Mouse (Mus musculus): ENCODE data around the gene Cyp46a1. TPM values are rescaled to one million over a fixed set of nuclear protein-coding genes. Genes with fewer than 3 reads are reported as not detected.

Cyp46a1 gene
- polyA plus RNA-seq, 1 experiment from 2014 or later, result 28.4 TPM

DNA sequence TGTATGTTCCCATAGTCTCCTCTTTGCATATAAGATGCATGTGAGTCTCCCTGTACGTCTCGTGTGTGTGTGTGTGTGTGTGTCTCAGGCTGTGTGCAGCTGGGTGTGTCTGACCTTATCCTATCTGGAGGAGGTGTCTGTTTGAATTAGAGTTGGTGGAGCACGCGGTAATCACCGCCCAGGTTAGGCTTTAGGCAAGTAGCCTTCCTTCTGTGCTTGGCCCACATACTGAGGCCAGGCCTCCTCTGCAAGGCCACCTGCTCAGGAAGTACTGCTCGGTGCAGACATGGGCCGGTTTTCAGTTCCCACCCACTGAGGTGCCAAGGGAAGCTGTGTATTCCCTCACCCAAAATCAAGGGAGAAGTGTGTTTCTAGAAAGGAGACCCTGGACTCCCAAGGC lies 31.7 kb downstream of the Cyp46a1 start:
- ATAC-seq, result no peak

DNA sequence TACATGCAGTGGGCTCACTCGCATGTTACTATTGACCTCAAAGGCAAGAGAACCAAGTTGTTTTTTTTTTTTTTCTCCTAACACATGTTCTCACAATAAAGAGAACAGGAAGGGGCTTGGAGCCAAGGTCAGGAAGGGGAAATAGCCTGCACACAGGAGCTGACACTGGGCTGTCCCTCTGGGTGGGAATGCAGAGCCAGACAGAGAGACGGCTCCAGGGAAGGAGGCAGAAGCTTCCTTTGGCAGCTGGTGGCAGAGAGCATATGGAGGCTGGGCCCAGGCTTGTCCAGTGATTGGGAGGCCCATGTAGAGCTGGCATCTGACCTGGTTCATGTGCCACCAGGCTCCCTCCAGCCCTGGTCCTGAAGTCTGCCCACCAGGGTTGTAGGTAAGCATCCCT lies 33.7 kb downstream of the Cyp46a1 start:
- peaks cover 8% of the 10 kb centered on the region for H3K4me1 ChIP-seq (replicated peaks; ENCODE audit: control insufficient read depth, insufficient read depth, low read length)
- H3K36me3 ChIP-seq (ENCODE audit: control insufficient read depth, insufficient read depth), result no peaks in the 10 kb centered on the region
- ATAC-seq, result no peak
- H3K27me3 ChIP-seq (replicated peaks; ENCODE audit: control insufficient read depth, insufficient read depth, low read length), result no peaks in the 10 kb centered on the region
- H3K9ac ChIP-seq (replicated peaks; ENCODE audit: low read depth, low read length), result no peak overlapping the region
- H3K27ac ChIP-seq (ENCODE audit: low read length), result no peak overlapping the region
- no peak overlapping the region for H3K4me2 ChIP-seq (ENCODE audit: low read length)
- H3K4me3 ChIP-seq (replicated peaks; ENCODE audit: low read length), result no peak overlapping the region
- H3K9me3 ChIP-seq (ENCODE audit: control insufficient read depth, low read length), result no peaks in the 10 kb centered on the region
- 80% methylated on average over 2 of the region's 2 CpGs for WGBS

More for the DNA sequence above, 31.7 kb downstream of the Cyp46a1 start:
- Histone ChIP-seq H3K36me3 (ENCODE audit: control insufficient read depth, insufficient read depth) (no peaks in the 10 kb centered on the region), H3K4me1 (replicated peaks; ENCODE audit: control insufficient read depth, insufficient read depth, low read length) (peaks cover 8% of the 10 kb centered on the region), H3K27me3 (replicated peaks; ENCODE audit: control insufficient read depth, insufficient read depth, low read length) (no peaks in the 10 kb centered on the region), H3K9me3 (ENCODE audit: control insufficient read depth, low read length) (no peaks in the 10 kb centered on the region), H3K9ac (replicated peaks; ENCODE audit: low read depth, low read length) (no peak overlapping the region), H3K4me3 (replicated peaks; ENCODE audit: low read length) (no peak overlapping the region), H3K27ac (ENCODE audit: low read length) (no peak overlapping the region), H3K4me2 (ENCODE audit: low read length) (no peak overlapping the region)
- 79% methylated on average over 7 of the region's 7 CpGs for WGBS

DNA sequence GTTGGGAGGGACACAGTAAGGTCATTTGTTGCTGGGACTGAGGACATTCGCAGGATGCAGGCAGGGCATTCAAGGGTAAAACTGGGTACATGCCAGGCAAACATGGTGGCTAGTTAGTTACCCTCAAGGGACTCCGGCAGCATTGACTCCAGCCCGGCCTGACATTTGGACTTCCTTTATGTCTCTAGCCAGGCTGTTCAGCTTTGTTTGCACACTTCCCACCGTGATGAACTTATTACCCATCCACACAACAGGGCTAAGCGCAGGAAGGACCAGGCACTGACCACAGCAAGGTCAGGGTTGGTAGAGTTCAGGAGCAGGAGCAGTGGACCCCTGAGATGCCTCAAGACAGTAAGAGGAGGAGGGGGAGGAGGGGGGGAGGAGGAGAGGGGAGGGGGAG lies 34.7 kb downstream of the Cyp46a1 start:
- H3K9ac ChIP-seq (replicated peaks; ENCODE audit: low read depth, low read length), result no peak overlapping the region
- no peaks in the 10 kb centered on the region for H3K36me3 ChIP-seq (ENCODE audit: control insufficient read depth, insufficient read depth)
- no peak overlapping the region for H3K4me3 ChIP-seq (replicated peaks; ENCODE audit: low read length)
- H3K27me3 ChIP-seq (replicated peaks; ENCODE audit: control insufficient read depth, insufficient read depth, low read length), result no peaks in the 10 kb centered on the region
- H3K4me2 ChIP-seq (ENCODE audit: low read length), result no peak overlapping the region
- peaks cover 7% of the 10 kb centered on the region for H3K4me1 ChIP-seq (replicated peaks; ENCODE audit: control insufficient read depth, insufficient read depth, low read length)
- WGBS, result 60% methylated on average over 5 of the region's 5 CpGs
- no peaks in the 10 kb centered on the region for H3K9me3 ChIP-seq (ENCODE audit: control insufficient read depth, low read length)
- no peak overlapping the region for H3K27ac ChIP-seq (ENCODE audit: low read length)
- no peak for ATAC-seq

DNA sequence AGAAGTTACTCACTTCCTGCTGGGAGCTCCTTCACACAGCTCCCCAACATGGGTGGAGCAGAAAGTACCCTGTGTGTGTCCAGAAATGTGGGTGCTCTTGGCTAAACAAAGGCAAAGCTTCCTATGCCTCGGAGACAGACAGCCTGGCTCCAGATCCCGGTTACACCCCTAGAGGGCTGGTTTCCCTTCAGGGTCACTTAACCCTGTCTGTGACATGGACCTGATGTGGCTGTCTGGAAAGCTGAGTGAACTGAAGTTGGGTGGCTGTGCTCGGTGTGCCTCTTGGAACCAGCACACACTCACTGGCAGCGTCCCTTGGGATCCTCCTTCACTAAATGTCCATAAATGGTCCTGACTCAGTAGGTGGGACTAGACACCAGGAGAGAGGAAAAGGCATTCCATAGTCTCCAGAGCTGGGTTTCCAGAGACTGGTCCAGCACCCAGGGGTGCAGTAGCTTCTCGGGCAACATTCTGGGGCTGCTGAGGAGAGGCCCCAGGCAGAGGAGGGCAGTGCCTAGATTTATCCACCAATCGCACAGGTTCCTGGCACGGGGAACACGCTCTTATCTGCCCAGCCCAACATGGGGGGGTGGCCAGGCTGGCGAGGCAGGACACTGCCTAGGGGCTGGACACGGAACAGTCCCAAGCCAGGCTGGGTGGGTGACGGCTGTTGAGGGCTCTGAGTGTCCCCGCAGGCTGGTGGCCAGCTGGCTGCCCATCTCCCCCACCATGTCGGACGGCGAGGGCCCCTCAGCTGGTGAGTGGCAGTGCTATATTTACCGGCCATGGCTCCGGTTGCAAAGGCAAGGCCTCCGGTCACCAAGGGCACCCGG lies 36.6 kb downstream of the Cyp46a1 start, which contains the start of gene Eml1:
Gene Eml1, plus strand, starts transcription at position 362 of the 833 bp plus-strand sequence.
- Histone ChIP-seq H3K9ac (replicated peaks; ENCODE audit: low read depth, low read length) (no peak within 1 kb of the TSS), H3K9me3 (ENCODE audit: control insufficient read depth, low read length) (no peaks in the 10 kb centered on the region), H3K36me3 (ENCODE audit: control insufficient read depth, insufficient read depth) (no peaks in the 10 kb centered on the region), H3K4me2 (ENCODE audit: low read length) (no peak within 1 kb of the TSS), H3K27me3 (replicated peaks; ENCODE audit: control insufficient read depth, insufficient read depth, low read length) (no peaks in the 10 kb centered on the region), H3K4me1 (replicated peaks; ENCODE audit: control insufficient read depth, insufficient read depth, low read length) (no peaks in the 10 kb centered on the region), H3K27ac (ENCODE audit: low read length) (no peak within 1 kb of the TSS), H3K4me3 (replicated peaks; ENCODE audit: low read length) (no peak within 1 kb of the TSS)
- WGBS, result 82% methylated on average over 19 of the region's 19 CpGs
- no peak for ATAC-seq

DNA sequence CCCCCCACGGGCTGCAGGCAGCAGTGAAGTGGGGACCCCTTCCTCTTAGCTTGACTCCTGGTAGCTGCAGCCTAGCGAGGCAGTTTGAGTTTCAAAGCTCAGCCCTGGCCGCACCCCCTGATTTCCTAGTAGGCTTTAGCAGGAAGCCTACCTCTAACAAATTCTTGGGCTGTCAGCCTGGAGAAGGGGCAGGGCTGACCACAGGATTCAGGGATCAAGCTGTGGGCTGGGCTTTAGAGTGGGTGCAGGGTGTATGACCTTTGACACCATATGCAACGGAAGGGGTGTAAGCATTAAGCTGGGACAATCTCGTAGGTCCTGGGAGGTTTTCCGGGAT lies 37.2 kb downstream of the Cyp46a1 start:
- Histone ChIP-seq H3K4me1 (replicated peaks; ENCODE audit: control insufficient read depth, insufficient read depth, low read length) (no peaks in the 10 kb centered on the region), H3K36me3 (ENCODE audit: control insufficient read depth, insufficient read depth) (no peaks in the 10 kb centered on the region), H3K9ac (replicated peaks; ENCODE audit: low read depth, low read length) (no peak overlapping the region), H3K27me3 (replicated peaks; ENCODE audit: control insufficient read depth, insufficient read depth, low read length) (no peaks in the 10 kb centered on the region), H3K4me2 (ENCODE audit: low read length) (no peak overlapping the region), H3K9me3 (ENCODE audit: control insufficient read depth, low read length) (no peaks in the 10 kb centered on the region), H3K4me3 (replicated peaks; ENCODE audit: low read length) (no peak overlapping the region), H3K27ac (ENCODE audit: low read length) (no peak overlapping the region)
- WGBS, result 77% methylated on average over 6 of the region's 6 CpGs
- no peak for ATAC-seq

DNA sequence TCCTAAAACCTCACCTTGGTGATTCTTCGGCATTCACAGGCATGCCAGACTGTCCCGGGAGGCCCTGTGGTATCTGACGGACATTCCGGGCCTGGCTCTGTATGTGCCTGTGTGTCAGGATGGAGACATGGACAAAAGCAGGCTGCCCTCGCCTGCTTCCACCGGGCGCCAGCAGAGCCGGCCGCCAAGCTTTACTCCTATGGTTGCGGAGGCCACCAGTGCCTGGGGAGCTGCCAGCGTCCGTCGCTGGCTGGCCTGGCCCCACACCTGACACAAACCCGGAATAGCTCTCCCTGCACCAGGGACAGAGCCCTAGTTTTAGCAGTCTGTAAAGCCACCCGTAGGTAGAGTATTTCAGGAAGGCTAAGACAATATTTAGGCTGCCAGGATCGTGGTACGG lies 38.1 kb downstream of the Cyp46a1 start:
- WGBS, result 66% methylated on average over 17 of the region's 17 CpGs
- ATAC-seq, result no peak
- no peak overlapping the region for H3K9ac ChIP-seq (replicated peaks; ENCODE audit: low read depth, low read length)

DNA sequence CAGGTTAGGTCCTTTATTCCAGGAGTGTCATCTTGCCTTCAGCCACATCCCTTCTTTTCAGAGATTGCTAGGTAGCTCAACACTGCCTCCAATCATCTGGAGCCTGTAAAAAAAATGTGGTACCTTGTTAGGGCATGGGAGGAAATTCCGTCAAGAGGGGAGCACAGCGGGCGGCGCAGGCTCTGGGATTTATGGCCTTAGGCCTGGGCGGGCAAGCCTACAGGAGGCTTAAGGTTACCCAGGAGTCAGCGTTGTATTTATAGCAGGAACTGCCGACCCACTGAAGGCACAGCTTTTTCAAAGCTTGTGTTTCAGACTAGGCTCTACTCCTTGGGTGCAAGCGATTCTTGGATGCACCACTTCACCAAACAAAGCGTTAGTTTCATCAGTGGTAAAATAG lies 39.4 kb downstream of the Cyp46a1 start:
- no peaks in the 10 kb centered on the region for H3K4me1 ChIP-seq (replicated peaks; ENCODE audit: control insufficient read depth, insufficient read depth, low read length)
- 79% methylated on average over 9 of the region's 9 CpGs for WGBS
- H3K36me3 ChIP-seq (ENCODE audit: control insufficient read depth, insufficient read depth), result no peaks in the 10 kb centered on the region
- no peak for ATAC-seq
- no peaks in the 10 kb centered on the region for H3K27me3 ChIP-seq (replicated peaks; ENCODE audit: control insufficient read depth, insufficient read depth, low read length)
- H3K27ac ChIP-seq (ENCODE audit: low read length), result no peak overlapping the region
- H3K4me2 ChIP-seq (ENCODE audit: low read length), result no peak overlapping the region
- no peak overlapping the region for H3K9ac ChIP-seq (replicated peaks; ENCODE audit: low read depth, low read length)
- H3K4me3 ChIP-seq (replicated peaks; ENCODE audit: low read length), result no peak overlapping the region
- no peaks in the 10 kb centered on the region for H3K9me3 ChIP-seq (ENCODE audit: control insufficient read depth, low read length)

More for the DNA sequence above, 38.1 kb downstream of the Cyp46a1 start:
- no peak overlapping the region for H3K4me2 ChIP-seq (ENCODE audit: low read length)
- H3K9me3 ChIP-seq (ENCODE audit: control insufficient read depth, low read length), result no peaks in the 10 kb centered on the region
- no peaks in the 10 kb centered on the region for H3K36me3 ChIP-seq (ENCODE audit: control insufficient read depth, insufficient read depth)
- no peak overlapping the region for H3K4me3 ChIP-seq (replicated peaks; ENCODE audit: low read length)
- H3K27me3 ChIP-seq (replicated peaks; ENCODE audit: control insufficient read depth, insufficient read depth, low read length), result no peaks in the 10 kb centered on the region
- H3K27ac ChIP-seq (ENCODE audit: low read length), result no peak overlapping the region
- H3K4me1 ChIP-seq (replicated peaks; ENCODE audit: control insufficient read depth, insufficient read depth, low read length), result no peaks in the 10 kb centered on the region

DNA sequence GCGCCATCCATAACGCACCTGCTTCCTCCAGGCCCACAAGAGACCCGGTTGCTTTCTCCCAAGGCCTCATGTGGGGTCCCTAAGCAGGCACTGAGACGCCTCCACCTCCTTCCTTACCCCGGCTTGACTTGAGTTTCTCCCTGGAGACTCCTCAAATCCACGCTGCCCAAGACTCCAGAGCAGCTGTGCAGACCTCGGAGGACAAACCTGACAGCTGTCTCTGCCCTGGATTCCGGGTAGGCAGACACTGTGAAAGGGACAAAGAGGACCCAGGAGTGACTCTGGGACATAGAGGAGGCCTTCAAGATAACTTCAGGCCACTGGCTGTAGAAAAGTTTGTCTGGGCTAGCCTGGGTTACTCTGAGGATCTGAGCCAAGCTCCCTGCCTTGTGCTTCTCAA lies 40.5 kb downstream of the Cyp46a1 start:
- Histone ChIP-seq H3K4me2 (ENCODE audit: low read length) (no peak overlapping the region), H3K36me3 (ENCODE audit: control insufficient read depth, insufficient read depth) (no peaks in the 10 kb centered on the region), H3K4me1 (replicated peaks; ENCODE audit: control insufficient read depth, insufficient read depth, low read length) (no peaks in the 10 kb centered on the region), H3K9ac (replicated peaks; ENCODE audit: low read depth, low read length) (no peak overlapping the region), H3K27ac (ENCODE audit: low read length) (no peak overlapping the region), H3K27me3 (replicated peaks; ENCODE audit: control insufficient read depth, insufficient read depth, low read length) (no peaks in the 10 kb centered on the region), H3K9me3 (ENCODE audit: control insufficient read depth, low read length) (no peaks in the 10 kb centered on the region), H3K4me3 (replicated peaks; ENCODE audit: low read length) (no peak overlapping the region)
- 87% methylated on average over 8 of the region's 8 CpGs for WGBS
- ATAC-seq, result no peak

DNA sequence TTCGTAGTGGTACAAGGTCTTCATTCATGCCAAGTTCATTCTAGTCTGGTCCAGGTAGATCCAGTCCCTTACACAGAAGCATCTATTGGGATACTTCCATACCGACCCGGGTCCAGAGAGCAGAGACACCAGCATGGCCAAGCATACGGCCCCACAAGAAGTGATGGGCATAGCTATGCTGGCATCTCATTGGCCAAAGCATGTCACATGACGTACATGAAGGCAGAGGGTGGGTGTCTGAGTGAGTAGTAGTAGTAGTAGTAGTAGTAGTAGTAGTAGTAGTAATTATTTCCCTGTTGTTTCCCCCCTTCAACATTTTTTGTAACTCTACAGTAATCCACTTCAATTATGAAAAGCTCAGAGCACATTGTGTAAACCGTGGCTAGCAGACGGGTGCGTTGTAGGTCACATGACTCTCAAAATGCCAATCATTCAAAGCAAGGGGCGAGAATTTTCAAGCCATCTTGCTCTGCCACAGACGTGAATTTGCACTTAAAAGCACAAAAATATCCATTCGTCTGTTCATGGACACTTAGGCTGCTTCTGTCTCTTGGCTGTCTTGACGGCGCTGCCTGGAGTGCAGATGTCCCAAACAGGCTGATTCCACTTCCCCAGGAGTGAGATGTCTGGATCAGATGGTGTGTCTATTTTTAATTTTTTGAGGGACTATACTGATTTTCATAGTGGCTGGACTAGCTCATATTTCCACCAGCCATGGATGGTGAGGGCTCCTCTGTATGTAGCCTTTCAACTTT lies 44.4 kb downstream of the Cyp46a1 start:
- no peaks in the 10 kb centered on the region for H3K27me3 ChIP-seq (replicated peaks; ENCODE audit: control insufficient read depth, insufficient read depth, low read length)
- H3K36me3 ChIP-seq (ENCODE audit: control insufficient read depth, insufficient read depth), result no peaks in the 10 kb centered on the region
- peak overlapping the region; percentile 68 for H3K27ac ChIP-seq (ENCODE audit: low read length)
- WGBS, result 67% methylated on average over 13 of the region's 13 CpGs
- no peaks in the 10 kb centered on the region for H3K9me3 ChIP-seq (ENCODE audit: control insufficient read depth, low read length)
- ATAC-seq, result peak; percentile 72
- no peaks in the 10 kb centered on the region for H3K4me1 ChIP-seq (replicated peaks; ENCODE audit: control insufficient read depth, insufficient read depth, low read length)
- no peak overlapping the region for H3K9ac ChIP-seq (replicated peaks; ENCODE audit: low read depth, low read length)
- H3K4me3 ChIP-seq (replicated peaks; ENCODE audit: low read length), result no peak overlapping the region
- no peak overlapping the region for H3K4me2 ChIP-seq (ENCODE audit: low read length)

Data from forebrain, embryonic 16.5 days (tissue).